Mouse (Mus musculus): ENCODE measurements around the gene Smtnl1. TPM values are rescaled to one million over a fixed set of nuclear protein-coding genes. Genes with fewer than 3 reads are reported as not detected.
"Not testable (repeated sequence)": the region's sequence is repeated elsewhere in the genome, so short reads cannot be mapped to it uniquely, and the experiment has no call there.

The Smtnl1 gene
- polyA plus RNA-seq, 1 experiment from 2014 or later: 0.25 TPM

DNA sequence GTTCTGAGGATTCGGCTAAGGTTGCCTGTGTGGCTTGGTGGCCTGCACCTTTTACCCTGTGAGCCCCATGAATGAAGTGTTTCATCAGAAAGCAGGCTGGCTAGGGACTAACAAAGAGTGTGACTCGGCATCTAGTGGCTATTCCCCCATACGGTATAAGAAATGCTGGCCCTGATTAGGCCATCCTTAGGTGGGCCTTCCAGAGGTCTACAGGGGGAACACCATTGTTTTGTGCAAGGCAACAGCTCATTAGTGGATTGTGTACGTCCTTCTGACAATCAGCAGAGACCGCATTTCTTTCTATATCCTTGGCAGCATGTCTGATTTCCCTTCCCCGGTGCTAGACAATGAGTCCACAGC lies 11.9 kb downstream of the Smtnl1 start:
- no peak for ATAC-seq (replicated peaks; ENCODE audit: insufficient number of reproducible peaks, insufficient read depth, low FRiP score, low read depth)
- H3K9me3 ChIP-seq (replicated peaks): no peaks in the 10 kb centered on the region
- WGBS: 66% methylated on average over 6 of the region's 6 CpGs
- peak overlapping the region; percentile 63 for H3K4me2 ChIP-seq
- peak overlapping the region; percentile 81 for H3K27ac ChIP-seq
- H3K36me3 ChIP-seq: 0 out of 2 replicates have a peak, but pooled peaks cover 6% of the 10 kb centered on the region
- no peak overlapping the region for H3K4me3 ChIP-seq
- peaks cover 22% of the 10 kb centered on the region for H3K4me1 ChIP-seq (replicated peaks)
- no peaks in the 10 kb centered on the region for H3K27me3 ChIP-seq
- H3K9ac ChIP-seq: no peak overlapping the region

DNA sequence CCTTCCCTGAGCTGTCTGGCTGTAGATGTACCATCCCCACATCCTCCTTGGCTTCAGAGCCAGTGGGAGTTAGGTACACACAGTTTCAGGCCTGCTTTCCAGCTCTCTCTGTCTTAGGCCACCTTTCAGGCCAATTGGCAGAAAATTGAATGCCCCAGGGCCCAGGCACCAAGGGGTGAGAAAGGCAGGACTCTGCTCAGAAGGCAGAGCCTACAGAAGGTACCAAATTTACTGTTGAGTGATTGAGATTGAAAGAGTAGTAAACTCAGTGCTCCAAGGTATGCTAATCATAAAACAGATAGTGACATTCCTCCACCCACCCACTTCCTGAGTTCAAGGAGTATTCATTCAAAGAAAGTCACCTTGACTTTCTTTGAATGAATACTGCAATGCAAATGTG lies 13.1 kb downstream of the Smtnl1 start:
- Histone ChIP-seq H3K9ac (no peak overlapping the region), H3K9me3 (replicated peaks) (no peaks in the 10 kb centered on the region)
- ATAC-seq (replicated peaks; ENCODE audit: insufficient number of reproducible peaks, insufficient read depth, low FRiP score, low read depth): no peak

DNA sequence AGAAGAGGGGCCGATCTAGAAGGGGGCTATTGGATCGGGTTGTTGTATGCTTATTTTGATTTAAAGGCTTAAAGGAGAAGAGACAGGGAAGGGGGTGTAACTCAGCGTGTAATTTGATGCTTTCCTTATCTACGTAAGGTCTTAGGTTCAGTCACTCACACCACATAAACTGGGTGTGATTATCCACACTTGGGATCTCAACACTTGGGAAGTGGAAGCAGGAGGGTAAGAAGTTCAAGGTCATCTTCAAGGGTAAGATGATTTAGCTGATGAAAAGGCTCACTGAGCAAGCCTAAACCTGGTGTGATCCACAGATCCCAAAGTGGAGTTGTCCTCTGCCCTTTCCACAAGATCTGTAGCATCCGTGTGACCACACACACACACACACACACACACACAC lies 15.9 kb downstream of the Smtnl1 start:
- peaks cover 10% of the 10 kb centered on the region for H3K4me1 ChIP-seq (replicated peaks)
- H3K4me2 ChIP-seq: no peak overlapping the region
- H3K27ac ChIP-seq: no peak overlapping the region
- H3K4me3 ChIP-seq: no peak overlapping the region
- ATAC-seq (replicated peaks; ENCODE audit: insufficient number of reproducible peaks, insufficient read depth, low FRiP score, low read depth): no peak
- peaks cover 10% of the 10 kb centered on the region; the same call in 1 of the 2 replicates for H3K36me3 ChIP-seq
- H3K9ac ChIP-seq: no peak overlapping the region
- H3K27me3 ChIP-seq: no peaks in the 10 kb centered on the region
- no peaks in the 10 kb centered on the region for H3K9me3 ChIP-seq (replicated peaks)
- 52% methylated on average over 5 of the region's 5 CpGs for WGBS

More for the DNA sequence above, 13.1 kb downstream of the Smtnl1 start:
- Histone ChIP-seq H3K27me3 (no peaks in the 10 kb centered on the region), H3K36me3 (0 out of 2 replicates have a peak, but pooled peaks cover 6% of the 10 kb centered on the region), H3K4me1 (replicated peaks) (peaks cover 22% of the 10 kb centered on the region), H3K4me3 (no peak overlapping the region), H3K27ac (no peak overlapping the region), H3K4me2 (no peak overlapping the region)

DNA sequence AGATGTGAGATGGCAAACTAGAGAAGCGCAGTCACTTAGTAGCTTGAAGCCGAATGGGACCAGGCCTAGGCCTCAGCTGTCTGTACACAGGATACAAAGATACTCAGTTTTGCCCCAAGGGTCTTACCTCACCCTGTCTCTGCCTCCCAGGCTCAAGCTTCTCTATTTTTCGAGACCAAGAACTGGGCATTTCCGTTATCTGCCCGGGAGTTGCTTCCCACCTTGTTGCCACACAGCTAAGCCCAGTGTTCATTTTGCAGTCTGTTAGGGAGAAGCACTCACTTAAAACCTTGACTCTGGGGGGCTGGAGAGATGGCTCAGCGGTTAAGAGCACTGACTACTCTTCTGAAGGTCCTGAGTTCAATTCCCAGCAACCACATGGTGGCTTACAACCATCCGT lies 18.5 kb downstream of the Smtnl1 start:
- H3K27ac ChIP-seq: no peak overlapping the region
- no peak overlapping the region for H3K4me3 ChIP-seq
- WGBS: 87% methylated on average over 7 of the region's 7 CpGs
- peaks cover 10% of the 10 kb centered on the region; the same call in 1 of the 2 replicates for H3K36me3 ChIP-seq
- no peaks in the 10 kb centered on the region for H3K9me3 ChIP-seq (replicated peaks)
- H3K4me1 ChIP-seq (replicated peaks): 0 out of 2 replicates have a peak, but pooled peaks cover 3% of the 10 kb centered on the region
- ATAC-seq (replicated peaks; ENCODE audit: insufficient number of reproducible peaks, insufficient read depth, low FRiP score, low read depth): no peak
- H3K4me2 ChIP-seq: no peak overlapping the region
- H3K9ac ChIP-seq: no peak overlapping the region
- H3K27me3 ChIP-seq: no peaks in the 10 kb centered on the region

DNA sequence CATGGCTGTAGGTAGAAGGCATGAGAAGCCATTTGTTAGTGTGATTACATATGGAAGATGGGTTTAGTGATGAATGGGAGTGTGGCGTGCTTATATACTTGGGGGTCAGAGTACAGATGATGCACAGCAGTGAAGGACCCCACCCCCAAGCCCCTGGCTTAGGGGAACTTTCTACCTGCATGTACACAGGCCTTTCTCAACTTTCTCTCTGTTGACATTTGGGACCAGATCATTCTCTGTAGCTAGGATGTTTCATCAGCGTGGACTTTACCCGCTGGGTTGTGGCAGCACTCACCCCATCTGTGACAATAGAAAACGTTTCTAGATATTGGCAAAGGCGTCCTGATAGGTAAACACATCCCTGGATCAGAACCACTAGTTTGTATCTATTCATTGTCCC lies 21.2 kb downstream of the Smtnl1 start:
- not testable (repeated sequence) for ATAC-seq (replicated peaks; ENCODE audit: insufficient number of reproducible peaks, insufficient read depth, low FRiP score, low read depth); H3K9me3 ChIP-seq (replicated peaks); H3K27ac ChIP-seq; H3K4me1 ChIP-seq (replicated peaks); H3K27me3 ChIP-seq; H3K36me3 ChIP-seq; H3K4me3 ChIP-seq; H3K4me2 ChIP-seq; H3K9ac ChIP-seq
- 78% methylated on average over 5 of the region's 5 CpGs for WGBS

DNA sequence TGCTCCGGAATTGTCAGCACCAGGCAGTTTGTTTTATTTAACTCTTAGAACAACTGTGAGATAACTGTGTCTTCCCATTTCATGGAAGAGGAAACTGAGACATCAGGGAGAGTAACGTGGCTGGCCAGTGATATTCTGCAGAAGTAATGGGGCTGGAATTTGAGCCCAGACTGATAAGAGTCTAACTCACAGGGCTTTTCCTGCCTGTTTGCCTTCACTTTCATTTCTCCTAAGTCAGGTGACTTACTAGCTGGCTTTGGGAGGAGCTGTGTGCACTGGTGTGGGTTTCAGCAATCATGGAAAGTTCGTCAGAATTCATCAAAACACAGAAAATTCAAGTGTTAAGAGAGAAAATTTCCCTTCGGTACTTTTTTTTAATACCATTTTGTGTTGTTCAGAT lies 22.1 kb downstream of the Smtnl1 start:
- H3K9me3 ChIP-seq (replicated peaks): no peaks in the 10 kb centered on the region
- no peak overlapping the region; the same call in 1 of the 2 replicates for H3K4me2 ChIP-seq
- 65% methylated on average over 4 of the region's 4 CpGs for WGBS
- no peak for ATAC-seq (replicated peaks; ENCODE audit: insufficient number of reproducible peaks, insufficient read depth, low FRiP score, low read depth)
- H3K27me3 ChIP-seq: no peaks in the 10 kb centered on the region
- peaks cover 4% of the 10 kb centered on the region; the same call in 1 of the 2 replicates for H3K36me3 ChIP-seq
- no peak overlapping the region for H3K9ac ChIP-seq
- H3K4me3 ChIP-seq: no peak overlapping the region
- 0 out of 2 replicates have a peak, but pooled peaks cover 10% of the 10 kb centered on the region for H3K4me1 ChIP-seq (replicated peaks)
- H3K27ac ChIP-seq: no peak overlapping the region

DNA sequence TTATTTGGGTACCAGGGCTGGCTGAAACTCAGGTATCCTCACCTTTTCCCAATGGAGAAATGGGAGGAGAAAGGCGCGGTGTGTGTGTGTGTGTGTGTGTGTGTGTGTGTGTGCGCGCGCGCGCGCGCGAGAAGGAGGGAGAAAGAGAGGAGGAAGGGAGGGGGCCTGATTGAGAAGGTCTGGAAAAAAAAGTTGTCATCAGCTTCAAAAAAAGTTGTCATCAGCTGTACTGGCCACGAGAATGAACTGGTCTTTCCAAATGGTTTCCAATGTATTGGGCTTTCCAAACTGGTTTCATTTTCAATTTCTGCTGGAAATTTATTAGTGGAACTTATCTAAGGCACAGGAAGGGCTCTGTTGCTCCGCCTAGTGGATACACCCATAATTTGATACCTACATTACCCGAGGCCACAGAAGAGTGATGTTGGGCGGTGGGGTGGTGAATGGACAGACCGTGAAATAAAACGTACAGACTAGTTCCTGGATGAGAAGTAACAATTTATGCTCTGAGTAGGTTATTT lies 23.4 kb downstream of the Smtnl1 start:
- Histone ChIP-seq H3K4me1 (replicated peaks) (0 out of 2 replicates have a peak, but pooled peaks cover 10% of the 10 kb centered on the region), H3K4me2 (peak overlapping the region; percentile 99), H3K27me3 (no peaks in the 10 kb centered on the region), H3K9me3 (replicated peaks) (no peaks in the 10 kb centered on the region; the same call in 1 of the 2 replicates), H3K9ac (peak overlapping the region; percentile 64), H3K27ac (peak overlapping the region; percentile 75), H3K4me3 (peak overlapping the region; percentile 72), H3K36me3 (peaks cover 4% of the 10 kb centered on the region; the same call in 1 of the 2 replicates)
- ATAC-seq (replicated peaks; ENCODE audit: insufficient number of reproducible peaks, insufficient read depth, low FRiP score, low read depth): peak; percentile 47
- WGBS: 0% methylated on average over 16 of the region's 16 CpGs

DNA sequence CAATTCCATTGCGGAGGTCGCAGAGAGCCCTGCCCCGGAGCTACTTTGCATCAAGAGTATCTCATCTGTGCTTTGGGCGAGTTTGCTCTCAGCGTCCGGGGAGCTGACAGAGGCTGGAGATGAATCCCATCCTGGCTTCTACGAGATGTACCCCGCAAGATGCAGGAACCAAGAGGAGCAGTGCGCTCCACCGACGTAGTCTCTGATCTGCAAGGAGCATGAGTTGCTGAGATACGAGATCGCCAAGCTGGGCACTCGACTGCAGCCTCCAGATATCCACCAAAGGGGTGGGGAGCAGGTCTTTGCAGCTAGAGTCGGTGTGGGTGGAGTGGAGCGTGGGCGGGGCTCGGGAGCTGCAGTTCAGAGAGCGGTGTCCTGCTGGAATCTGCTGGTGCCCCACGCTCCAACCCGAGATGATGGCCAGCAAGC lies 23.9 kb downstream of the Smtnl1 start, which contains the start of gene Ube2l6:
Ube2l6 (plus strand) TSS at position 336 of the 429 bp plus-strand sequence.
- Histone ChIP-seq H3K4me3 (peak within 1 kb of the TSS; percentile 72), H3K9me3 (replicated peaks) (no peaks in the 10 kb centered on the region; the same call in 1 of the 2 replicates), H3K27ac (peak within 1 kb of the TSS; percentile 75), H3K36me3 (no peaks in the 10 kb centered on the region; the same call in 1 of the 2 replicates), H3K9ac (peak within 1 kb of the TSS; percentile 64), H3K27me3 (no peaks in the 10 kb centered on the region), H3K4me2 (peak within 1 kb of the TSS; percentile 99), H3K4me1 (replicated peaks) (0 out of 2 replicates have a peak, but pooled peaks cover 10% of the 10 kb centered on the region)
- under 1% methylated on average over 21 of the region's 21 CpGs for WGBS
- ATAC-seq (replicated peaks; ENCODE audit: insufficient number of reproducible peaks, insufficient read depth, low FRiP score, low read depth): peak; percentile 70

DNA sequence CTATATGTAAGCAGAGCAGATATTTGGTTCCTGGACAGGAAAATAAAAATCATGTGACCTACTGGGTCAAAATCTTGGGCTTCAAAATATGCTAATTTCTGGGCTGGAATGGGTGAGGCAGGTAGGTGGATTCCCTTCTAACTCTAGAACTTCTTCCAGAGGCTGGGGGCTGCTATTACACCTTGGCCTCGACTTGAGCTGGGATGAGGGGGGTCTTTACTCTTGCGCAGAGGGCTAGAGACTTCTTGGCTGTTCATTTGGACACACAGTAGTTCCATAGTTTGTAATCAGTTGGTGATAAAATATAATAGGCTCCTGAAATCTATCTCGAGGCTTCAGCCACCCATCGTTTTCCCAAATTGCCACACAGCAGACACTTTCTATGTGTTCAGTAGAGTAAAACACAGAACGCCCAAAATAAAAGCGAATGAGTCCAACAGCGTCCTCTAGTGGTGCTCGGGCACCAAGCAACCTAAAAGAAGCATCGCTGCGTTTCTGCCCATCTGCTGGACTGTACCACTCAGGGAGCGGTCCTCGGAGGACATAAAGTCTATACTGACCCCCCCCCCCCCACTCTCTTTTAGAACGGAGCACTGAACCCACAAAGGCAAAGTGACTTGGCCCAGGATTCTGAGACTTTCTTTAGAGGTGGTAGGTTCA lies 24.5 kb downstream of the Smtnl1 start:
- 12% methylated on average over 13 of the region's 13 CpGs for WGBS
- Histone ChIP-seq H3K27me3 (no peaks in the 10 kb centered on the region), H3K4me1 (replicated peaks) (0 out of 2 replicates have a peak, but pooled peaks cover 10% of the 10 kb centered on the region), H3K9me3 (replicated peaks) (no peaks in the 10 kb centered on the region; the same call in 1 of the 2 replicates), H3K4me3 (peak overlapping the region; percentile 72), H3K9ac (peak overlapping the region; percentile 64), H3K27ac (peak overlapping the region; percentile 75), H3K36me3 (no peaks in the 10 kb centered on the region), H3K4me2 (peak overlapping the region; percentile 99)
- ATAC-seq (replicated peaks; ENCODE audit: insufficient number of reproducible peaks, insufficient read depth, low FRiP score, low read depth): peak; percentile 38; the same call in 1 of the 2 replicates

DNA sequence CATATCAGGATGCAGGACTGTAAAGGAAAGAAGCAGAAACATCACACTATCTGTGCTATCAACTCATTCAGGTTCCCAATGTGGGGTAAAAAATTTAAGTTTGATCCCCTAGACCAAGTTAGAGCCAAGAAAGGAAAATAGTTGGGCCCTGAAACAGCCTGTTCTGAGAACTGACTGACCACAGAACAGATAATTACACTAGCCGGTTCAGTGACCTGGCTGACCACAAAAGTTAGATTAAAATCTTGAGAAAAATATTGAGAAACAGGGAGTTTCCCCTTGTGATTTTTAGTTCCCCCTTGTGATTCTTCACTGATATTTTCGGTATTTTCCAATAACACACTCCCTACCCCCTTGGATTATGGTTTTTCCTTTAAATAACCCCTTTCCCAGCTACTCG lies 28.6 kb downstream of the Smtnl1 start:
- H3K27ac ChIP-seq: no peak overlapping the region
- H3K9ac ChIP-seq: no peak overlapping the region
- H3K4me2 ChIP-seq: no peak overlapping the region
- ATAC-seq (replicated peaks; ENCODE audit: insufficient number of reproducible peaks, insufficient read depth, low FRiP score, low read depth): no peak
- no peak overlapping the region for H3K4me3 ChIP-seq
- no peaks in the 10 kb centered on the region; the same call in 1 of the 2 replicates for H3K9me3 ChIP-seq (replicated peaks)
- H3K36me3 ChIP-seq: no peaks in the 10 kb centered on the region
- 0 out of 2 replicates have a peak, but pooled peaks cover 12% of the 10 kb centered on the region for H3K4me1 ChIP-seq (replicated peaks)
- no peaks in the 10 kb centered on the region for H3K27me3 ChIP-seq
- WGBS: 76% methylated on average over 3 of the region's 3 CpGs

DNA sequence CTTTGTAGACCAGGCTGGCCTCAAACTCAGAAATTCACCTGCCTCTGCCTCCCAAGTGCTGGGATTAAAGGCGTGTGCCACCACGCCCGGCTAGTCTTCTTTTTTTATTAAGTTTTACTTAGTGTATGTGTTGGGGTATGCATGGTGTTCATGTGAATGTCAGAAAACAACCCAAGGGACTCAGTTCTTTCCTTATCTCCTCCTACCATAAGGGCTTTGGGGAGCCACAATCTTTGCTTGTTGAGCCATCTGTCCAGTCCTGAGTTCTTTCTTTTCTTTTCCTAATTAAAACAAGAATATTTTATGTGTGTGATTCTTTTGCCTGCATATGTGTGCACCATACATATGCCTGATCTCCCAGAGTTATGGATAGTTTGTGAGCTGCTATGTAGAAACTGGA lies 29.3 kb downstream of the Smtnl1 start:
- WGBS: 89% methylated on average over 3 of the region's 3 CpGs
- Histone ChIP-seq H3K4me2 (no peak overlapping the region), H3K4me1 (replicated peaks) (0 out of 2 replicates have a peak, but pooled peaks cover 7% of the 10 kb centered on the region), H3K4me3 (no peak overlapping the region), H3K27ac (no peak overlapping the region), H3K9me3 (replicated peaks) (no peaks in the 10 kb centered on the region; the same call in 1 of the 2 replicates), H3K27me3 (no peaks in the 10 kb centered on the region), H3K9ac (no peak overlapping the region), H3K36me3 (no peaks in the 10 kb centered on the region)
- ATAC-seq (replicated peaks; ENCODE audit: insufficient number of reproducible peaks, insufficient read depth, low FRiP score, low read depth): no peak

All from heart, embryonic 15.5 days (tissue).